Mouse (Mus musculus) frontal cortex, postnatal 14 days (tissue): ENCODE results near the gene Ace2.

Experiments
- DNase-seq, 2 experiments: peaks; one replicate each; pipeline ENCODE4 v3.0.0; 2022; ENCODE audit warnings: low spot score in 2 of 2

Gene Ace2

DNA sequence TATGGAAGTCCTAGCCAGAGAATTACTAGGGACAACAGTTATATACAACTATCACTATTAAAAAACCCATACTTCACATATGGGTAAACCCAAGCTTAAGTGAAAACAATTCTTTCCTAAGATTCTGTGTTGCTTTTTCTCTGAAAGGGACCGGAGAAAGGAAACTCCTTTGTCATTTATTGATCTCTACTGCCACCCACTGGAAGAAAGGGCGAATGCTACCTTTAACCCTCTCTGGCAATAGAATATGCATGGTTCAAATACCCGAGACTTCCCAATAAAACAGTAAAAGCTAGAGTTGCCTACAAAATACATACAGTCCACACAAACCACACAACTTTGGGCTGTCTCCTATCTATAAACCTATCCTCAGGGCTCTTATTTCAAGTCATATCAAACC is 40.6 kb downstream of the Ace2 start:
- peak in 1 of 2 experiments; percentile 40 for DNase-seq

DNA sequence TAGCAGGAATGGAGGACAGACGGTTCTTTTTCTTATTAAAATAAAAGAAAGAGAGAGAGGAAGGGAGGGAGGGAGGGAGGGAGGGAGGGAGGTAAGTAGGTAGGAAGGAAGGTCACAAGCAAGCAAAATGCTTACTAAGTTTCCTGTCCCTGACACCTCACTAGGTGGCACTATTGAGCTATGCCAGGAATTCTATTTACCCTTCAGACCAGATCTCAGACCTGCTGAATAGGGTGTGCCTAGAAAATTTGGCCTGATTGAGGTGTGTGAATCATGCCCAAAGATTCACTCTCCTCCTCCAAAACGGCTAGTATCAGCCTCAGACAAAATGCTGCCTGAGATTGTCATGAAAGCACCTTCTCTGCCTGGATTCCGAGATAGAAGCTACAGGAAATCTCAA is 44.7 kb downstream of the Ace2 start:
- DNase-seq, result peak in 1 of 2 experiments; percentile 5

DNA sequence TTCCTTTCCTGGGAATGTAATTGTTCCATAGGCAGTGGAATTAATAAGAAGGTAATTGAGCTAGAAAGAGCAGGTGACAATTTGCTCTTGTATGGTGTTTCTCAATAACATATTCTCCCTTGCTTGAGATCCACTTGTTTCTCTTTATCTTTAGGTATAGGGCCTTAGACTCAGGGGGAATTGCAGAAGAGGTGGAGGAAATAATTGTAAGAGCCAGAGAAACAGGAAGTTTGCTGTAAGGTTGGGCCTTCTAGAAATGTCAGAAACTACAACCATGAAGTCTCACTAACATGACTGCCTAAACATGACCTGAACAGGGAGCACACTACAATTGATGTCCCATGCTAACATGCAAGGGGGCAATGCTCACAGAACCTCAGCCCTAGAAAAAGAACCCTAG is 50.7 kb downstream of the Ace2 start:
- DNase-seq, result no peak

DNA sequence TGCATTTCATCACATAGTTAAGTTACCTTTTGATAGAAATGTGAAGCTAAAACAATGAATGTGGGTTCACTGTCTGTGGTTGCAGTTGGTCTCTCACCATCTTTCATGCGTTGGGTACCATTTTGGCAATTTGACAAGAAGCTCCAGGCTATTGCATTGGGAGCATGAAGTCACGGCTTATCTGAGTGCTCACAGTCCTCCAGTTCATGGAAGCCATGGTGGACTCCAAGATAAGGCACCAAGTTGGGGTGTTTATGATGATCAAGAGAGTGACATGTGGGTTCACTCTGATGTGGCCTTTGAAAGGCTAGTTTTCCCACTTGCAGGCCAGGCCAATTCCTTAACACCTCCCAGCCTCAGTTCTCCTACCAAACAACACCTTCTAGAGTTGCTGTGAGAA is 58.5 kb downstream of the Ace2 start:
- DNase-seq, result no peak

- DNase-seq, result no peak
Observed at GRCm38 (mm10) chrX:164200547-164200946, 61.4 kb downstream of the Ace2 start.

DNA sequence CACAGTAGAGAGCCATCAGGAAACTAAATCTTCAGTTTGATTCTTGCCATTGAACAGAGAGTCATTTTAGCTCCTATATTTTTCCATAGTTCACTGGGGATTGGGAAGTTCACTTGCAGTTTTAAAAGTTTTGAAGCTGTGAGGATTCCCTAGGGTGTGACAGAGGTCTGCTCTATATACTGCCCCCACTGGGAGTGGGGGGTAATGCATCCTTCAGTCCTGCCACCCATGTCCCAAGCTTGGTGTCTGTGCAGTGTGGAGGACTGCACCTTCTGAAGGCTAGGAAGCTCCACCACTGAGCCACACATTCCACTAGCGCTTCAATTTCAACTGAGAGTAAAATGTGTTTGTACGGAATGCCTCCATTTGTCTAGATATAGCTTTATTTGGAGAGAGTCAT is 82.9 kb downstream of the Ace2 start:
- DNase-seq, result no peak

DNA sequence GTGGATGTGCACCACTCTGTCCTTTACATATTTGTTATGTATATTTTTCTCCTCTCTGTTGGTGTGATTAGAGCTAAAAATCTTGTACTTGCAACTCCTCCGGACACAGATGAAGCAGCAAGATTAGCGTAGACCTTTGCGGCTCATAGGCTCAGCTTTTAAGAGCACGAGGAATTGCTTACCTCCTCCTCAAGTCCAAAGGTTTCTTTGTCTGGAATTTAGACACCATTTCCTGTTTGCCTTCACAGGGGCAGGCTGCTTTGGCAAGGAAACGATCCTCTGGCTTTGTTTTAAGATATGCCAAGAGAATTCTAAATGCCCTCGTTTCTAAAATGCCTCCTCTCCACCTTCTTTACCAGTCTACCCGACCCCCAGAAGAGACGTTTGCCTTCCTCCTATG is 94.2 kb downstream of the Ace2 start:
- no peak for DNase-seq
